Mouse (Mus musculus): ENCODE results near the gene Hoxa6. TPM values are rescaled to one million over a fixed set of nuclear protein-coding genes. Genes with fewer than 3 reads are reported as not detected.

Hoxa6 gene
- polyA plus RNA-seq, 1 experiment = not detected

GRCm38 (mm10) chr6:52179690-52180089 lies 28.8 kb downstream of the Hoxa6 start:
- Histone ChIP-seq H3K27ac (ENCODE audit: control insufficient read depth, insufficient read depth, low read depth, low read length, poor library complexity) (no peak overlapping the region), H3K4me3 (replicated peaks; ENCODE audit: control insufficient read depth, low read depth, low read length) (no peak overlapping the region), H3K4me1 (ENCODE audit: control insufficient read depth, insufficient read depth, low read length) (no peaks in the 10 kb centered on the region)
- 85% methylated on average over 10 of the region's 10 CpGs for WGBS
- TF ChIP-seq POLR2A (IDR thresholded peaks at IDR 0.05; ENCODE audit: borderline replicate concordance, control insufficient read depth, low read depth, low read length) (no peak), CTCF (IDR thresholded peaks at IDR 0.05; ENCODE audit: control insufficient read depth, insufficient read depth, low read length) (no peak)

GRCm38 (mm10) chr6:52178918-52179665 lies 29.4 kb downstream of the Hoxa6 start:
- H3K4me3 ChIP-seq (replicated peaks; ENCODE audit: control insufficient read depth, low read depth, low read length) = no peak overlapping the region
- 77% methylated on average over 4 of the region's 4 CpGs for WGBS

GRCm38 (mm10) chr6:52177806-52178205 lies 30.7 kb downstream of the Hoxa6 start:
- WGBS = 82% methylated on average over 9 of the region's 9 CpGs
- no peak overlapping the region for H3K27ac ChIP-seq (ENCODE audit: control insufficient read depth, insufficient read depth, low read depth, low read length, poor library complexity)
- H3K4me1 ChIP-seq (ENCODE audit: control insufficient read depth, insufficient read depth, low read length) = no peaks in the 10 kb centered on the region
- TF ChIP-seq POLR2A (IDR thresholded peaks at IDR 0.05; ENCODE audit: borderline replicate concordance, control insufficient read depth, low read depth, low read length) (no peak), CTCF (IDR thresholded peaks at IDR 0.05; ENCODE audit: control insufficient read depth, insufficient read depth, low read length) (no peak)
- no peak overlapping the region for H3K4me3 ChIP-seq (replicated peaks; ENCODE audit: control insufficient read depth, low read depth, low read length)

More at GRCm38 (mm10) chr6:52178918-52179665, 29.4 kb downstream of the Hoxa6 start:
- Histone ChIP-seq H3K4me1 (ENCODE audit: control insufficient read depth, insufficient read depth, low read length) (no peaks in the 10 kb centered on the region), H3K27ac (ENCODE audit: control insufficient read depth, insufficient read depth, low read depth, low read length, poor library complexity) (no peak overlapping the region)
- TF ChIP-seq POLR2A (IDR thresholded peaks at IDR 0.05; ENCODE audit: borderline replicate concordance, control insufficient read depth, low read depth, low read length) = no peak
- no peak for TF ChIP-seq CTCF (IDR thresholded peaks at IDR 0.05; ENCODE audit: control insufficient read depth, insufficient read depth, low read length)

- H3K4me1 ChIP-seq (ENCODE audit: control insufficient read depth, insufficient read depth, low read length) = no peaks in the 10 kb centered on the region
- H3K27ac ChIP-seq (ENCODE audit: control insufficient read depth, insufficient read depth, low read depth, low read length, poor library complexity) = no peak within 1 kb of the TSS
- 89% methylated on average over 36 of the region's 36 CpGs for WGBS
- TF ChIP-seq CTCF (IDR thresholded peaks at IDR 0.05; ENCODE audit: control insufficient read depth, insufficient read depth, low read length) (no peak), POLR2A (IDR thresholded peaks at IDR 0.05; ENCODE audit: borderline replicate concordance, control insufficient read depth, low read depth, low read length) (no peak)
- H3K4me3 ChIP-seq (replicated peaks; ENCODE audit: control insufficient read depth, low read depth, low read length) = no peak within 1 kb of the TSS
Measured at GRCm38 (mm10) chr6:52177061-52177735, 31.3 kb downstream of the Hoxa6 start, which contains the start of gene 5730596B20Rik. Gene 5730596B20Rik (plus strand): TSS chr6:52177498.

- TF ChIP-seq POLR2A (IDR thresholded peaks at IDR 0.05; ENCODE audit: borderline replicate concordance, control insufficient read depth, low read depth, low read length) = no peak
- no peak for TF ChIP-seq CTCF (IDR thresholded peaks at IDR 0.05; ENCODE audit: control insufficient read depth, insufficient read depth, low read length)
- no peak overlapping the region for H3K4me3 ChIP-seq (replicated peaks; ENCODE audit: control insufficient read depth, low read depth, low read length)
- H3K4me1 ChIP-seq (ENCODE audit: control insufficient read depth, insufficient read depth, low read length) = no peaks in the 10 kb centered on the region
- no peak overlapping the region for H3K27ac ChIP-seq (ENCODE audit: control insufficient read depth, insufficient read depth, low read depth, low read length, poor library complexity)
- WGBS = 85% methylated on average over 6 of the region's 6 CpGs
Measured at GRCm38 (mm10) chr6:52176391-52176790, 32.1 kb downstream of the Hoxa6 start.

GRCm38 (mm10) chr6:52175864-52176263 lies 32.7 kb downstream of the Hoxa6 start:
- TF ChIP-seq CTCF (IDR thresholded peaks at IDR 0.05; ENCODE audit: control insufficient read depth, insufficient read depth, low read length) (no peak), POLR2A (IDR thresholded peaks at IDR 0.05; ENCODE audit: borderline replicate concordance, control insufficient read depth, low read depth, low read length) (no peak)
- WGBS = 59% methylated on average over 25 of the region's 35 CpGs
- H3K4me1 ChIP-seq (ENCODE audit: control insufficient read depth, insufficient read depth, low read length) = no peaks in the 10 kb centered on the region
- H3K27ac ChIP-seq (ENCODE audit: control insufficient read depth, insufficient read depth, low read depth, low read length, poor library complexity) = no peak overlapping the region
- no peak overlapping the region for H3K4me3 ChIP-seq (replicated peaks; ENCODE audit: control insufficient read depth, low read depth, low read length)

- no peak overlapping the region for H3K27ac ChIP-seq (ENCODE audit: control insufficient read depth, insufficient read depth, low read depth, low read length, poor library complexity)
- no peak overlapping the region for H3K4me3 ChIP-seq (replicated peaks; ENCODE audit: control insufficient read depth, low read depth, low read length)
- TF ChIP-seq POLR2A (IDR thresholded peaks at IDR 0.05; ENCODE audit: borderline replicate concordance, control insufficient read depth, low read depth, low read length) (no peak), CTCF (IDR thresholded peaks at IDR 0.05; ENCODE audit: control insufficient read depth, insufficient read depth, low read length) (no peak)
- no peaks in the 10 kb centered on the region for H3K4me1 ChIP-seq (ENCODE audit: control insufficient read depth, insufficient read depth, low read length)
- WGBS = 74% methylated on average over 41 of the region's 41 CpGs
Measured at GRCm38 (mm10) chr6:52174968-52175751, 33.4 kb downstream of the Hoxa6 start.

GRCm38 (mm10) chr6:52173648-52174047 lies 34.9 kb downstream of the Hoxa6 start:
- 82% methylated on average over 4 of the region's 4 CpGs for WGBS
- Histone ChIP-seq H3K27ac (ENCODE audit: control insufficient read depth, insufficient read depth, low read depth, low read length, poor library complexity) (no peak overlapping the region), H3K4me3 (replicated peaks; ENCODE audit: control insufficient read depth, low read depth, low read length) (no peak overlapping the region), H3K4me1 (ENCODE audit: control insufficient read depth, insufficient read depth, low read length) (no peaks in the 10 kb centered on the region)
- TF ChIP-seq POLR2A (IDR thresholded peaks at IDR 0.05; ENCODE audit: borderline replicate concordance, control insufficient read depth, low read depth, low read length) (no peak), CTCF (IDR thresholded peaks at IDR 0.05; ENCODE audit: control insufficient read depth, insufficient read depth, low read length) (no peak)
